Mouse (Mus musculus) kidney, embryonic 15.5 days (tissue): ENCODE measurements around the gene Fgd4. TPM values are rescaled to one million over a fixed set of nuclear protein-coding genes. Genes with fewer than 3 reads are reported as not detected.
"Not testable (repeated sequence)": the region's sequence is repeated elsewhere in the genome, so short reads cannot be mapped to it uniquely, and the experiment has no call there.

Source experiments
- ATAC-seq: fragments of 200-750 bp; cut with Nextera tagmentation; replicated peaks from 2 replicates; pipeline ENCODE4 v1.8.0; 2017; ENCODE audit warnings: moderate TSS enrichment; ENCODE audit not compliant: low FRiP score
- H3K27ac ChIP-seq: fragments of 300-500 bp; sonication (generic); 2 replicates; pipeline ENCODE4 v1.5.1; 2015; ENCODE audit warnings: mild to moderate bottlenecking, inconsistent platforms
- H3K27me3 ChIP-seq: fragments of 300-500 bp; sonication (generic); 2 replicates; pipeline ENCODE4 v1.6.1; 2015; ENCODE audit warnings: inconsistent platforms
- H3K36me3 ChIP-seq: fragments of 300-500 bp; sonication (generic); 2 replicates; pipeline ENCODE4 v1.6.1; 2015; ENCODE audit warnings: inconsistent platforms
- H3K4me1 ChIP-seq: fragments of 300-500 bp; sonication (generic); 2 replicates; pipeline ENCODE4 v1.6.1; 2015; ENCODE audit warnings: inconsistent platforms
- H3K4me2 ChIP-seq: fragments of 300-500 bp; sonication (generic); 2 replicates; pipeline ENCODE4 v1.6.1; 2015; ENCODE audit warnings: moderate library complexity, mild to moderate bottlenecking, inconsistent platforms
- H3K4me3 ChIP-seq: fragments of 300-500 bp; sonication (generic); replicated peaks from 2 replicates; pipeline ENCODE4 v1.5.1; 2015; ENCODE audit warnings: mild to moderate bottlenecking, inconsistent platforms
- H3K9ac ChIP-seq: fragments of 300-500 bp; sonication (generic); 2 replicates; pipeline ENCODE4 v1.6.1; 2015; ENCODE audit warnings: mild to moderate bottlenecking, inconsistent platforms
- H3K9me3 ChIP-seq: fragments of 300-500 bp; sonication (generic); replicated peaks from 2 replicates; pipeline ENCODE4 v1.6.1; 2016; ENCODE audit warnings: inconsistent platforms
- WGBS: fragments of 180-500 bp; shearing (Covaris S2); methylation state at CpG from one replicate; pipeline ENCODE4 v1.1.7; 2015; ENCODE audit warnings: mixed read lengths; 5-methylcytosine and 5-hydroxymethylcytosine counted together
- polyA plus RNA-seq: library from polyadenylated mRNA; unstranded; fragments of >200 nt; fragmentation: Nextera tagmentation; extraction: Ambion mirVana; gene quantifications from 2 replicates; pipeline ENCODE4 v1.2.1, GENCODE M21; 2015

Fgd4 gene
- polyA plus RNA-seq, 1 experiment from 2014 or later = 14.8 TPM

GRCm38 (mm10) chr16:16566215-16566614 is 34.1 kb downstream of the Fgd4 start:
- no peaks in the 10 kb centered on the region for H3K4me1 ChIP-seq
- no peak overlapping the region for H3K27ac ChIP-seq
- 78% methylated on average over 5 of the region's 5 CpGs for WGBS
- H3K4me2 ChIP-seq = no peak overlapping the region
- no peak overlapping the region for H3K9ac ChIP-seq
- no peak for ATAC-seq
- no peaks in the 10 kb centered on the region for H3K36me3 ChIP-seq
- no peak overlapping the region for H3K4me3 ChIP-seq
- H3K9me3 ChIP-seq = no peaks in the 10 kb centered on the region
- no peaks in the 10 kb centered on the region for H3K27me3 ChIP-seq

- H3K27ac ChIP-seq = no peak overlapping the region
- H3K36me3 ChIP-seq = no peaks in the 10 kb centered on the region
- no peak overlapping the region for H3K9ac ChIP-seq
- H3K4me1 ChIP-seq = no peaks in the 10 kb centered on the region
- H3K9me3 ChIP-seq = no peaks in the 10 kb centered on the region
- H3K4me3 ChIP-seq = no peak overlapping the region
- no peaks in the 10 kb centered on the region for H3K27me3 ChIP-seq
- no peak overlapping the region for H3K4me2 ChIP-seq
- ATAC-seq = no peak
These were observed 34.6 kb downstream of the Fgd4 start for GRCm38 (mm10) chr16:16565786-16566185.

- no peaks in the 10 kb centered on the region for H3K27me3 ChIP-seq
- no peaks in the 10 kb centered on the region for H3K36me3 ChIP-seq
- H3K4me2 ChIP-seq = no peak overlapping the region
- no peak overlapping the region for H3K9ac ChIP-seq
- no peak for ATAC-seq
- no peak overlapping the region for H3K4me3 ChIP-seq
- H3K27ac ChIP-seq = no peak overlapping the region
- H3K4me1 ChIP-seq = peaks cover 9% of the 10 kb centered on the region
- H3K9me3 ChIP-seq = no peaks in the 10 kb centered on the region
These were observed 39.6 kb downstream of the Fgd4 start for GRCm38 (mm10) chr16:16560718-16561117.

GRCm38 (mm10) chr16:16559878-16560531 is 40.3 kb downstream of the Fgd4 start:
- WGBS = 18% methylated on average over 9 of the region's 9 CpGs
- Histone ChIP-seq H3K9me3 (no peaks in the 10 kb centered on the region), H3K4me3 (no peak overlapping the region), H3K36me3 (no peaks in the 10 kb centered on the region), H3K4me1 (peaks cover 9% of the 10 kb centered on the region), H3K27me3 (no peaks in the 10 kb centered on the region), H3K4me2 (peak overlapping the region; percentile 36), H3K27ac (peak overlapping the region; percentile 66), H3K9ac (no peak overlapping the region)
- peak; percentile 98 for ATAC-seq

- Histone ChIP-seq H3K4me1 (peaks cover 10% of the 10 kb centered on the region), H3K4me3 (no peak overlapping the region), H3K9me3 (no peaks in the 10 kb centered on the region), H3K27me3 (no peaks in the 10 kb centered on the region), H3K9ac (no peak overlapping the region), H3K27ac (peak overlapping the region; percentile 66; the same call in 1 of the 2 replicates), H3K4me2 (peak overlapping the region; percentile 36), H3K36me3 (no peaks in the 10 kb centered on the region)
- no peak for ATAC-seq
- 61% methylated on average over 3 of the region's 3 CpGs for WGBS
These were observed 41.1 kb downstream of the Fgd4 start for GRCm38 (mm10) chr16:16559016-16559877.

GRCm38 (mm10) chr16:16557738-16558137 is 42.6 kb downstream of the Fgd4 start:
- 66% methylated on average over 4 of the region's 4 CpGs for WGBS
- no peak for ATAC-seq
- H3K4me2 ChIP-seq = no peak overlapping the region
- H3K36me3 ChIP-seq = no peaks in the 10 kb centered on the region
- no peak overlapping the region for H3K9ac ChIP-seq
- no peak overlapping the region for H3K27ac ChIP-seq
- H3K4me3 ChIP-seq = no peak overlapping the region
- H3K9me3 ChIP-seq = no peaks in the 10 kb centered on the region
- H3K4me1 ChIP-seq = peaks cover 12% of the 10 kb centered on the region
- no peaks in the 10 kb centered on the region for H3K27me3 ChIP-seq

GRCm38 (mm10) chr16:16554098-16554497 is 46.3 kb downstream of the Fgd4 start:
- no peak overlapping the region for H3K27ac ChIP-seq
- H3K4me2 ChIP-seq = no peak overlapping the region
- no peak for ATAC-seq
- H3K4me3 ChIP-seq = no peak overlapping the region
- H3K9me3 ChIP-seq = no peaks in the 10 kb centered on the region
- H3K4me1 ChIP-seq = 0 out of 2 replicates have a peak, but pooled peaks cover 3% of the 10 kb centered on the region
- no peaks in the 10 kb centered on the region for H3K27me3 ChIP-seq
- H3K9ac ChIP-seq = no peak overlapping the region
- no peaks in the 10 kb centered on the region for H3K36me3 ChIP-seq
- WGBS = 73% methylated on average over 2 of the region's 2 CpGs

GRCm38 (mm10) chr16:16552197-16552596 is 48.2 kb downstream of the Fgd4 start:
- 71% methylated on average over 2 of the region's 2 CpGs for WGBS
- ATAC-seq = no peak
- no peak overlapping the region for H3K4me2 ChIP-seq

GRCm38 (mm10) chr16:16549105-16549504 is 51.2 kb downstream of the Fgd4 start:
- H3K9me3 ChIP-seq = no peaks in the 10 kb centered on the region
- H3K4me2 ChIP-seq = no peak overlapping the region
- no peak overlapping the region for H3K27ac ChIP-seq
- no peak for ATAC-seq
- H3K4me1 ChIP-seq = 0 out of 2 replicates have a peak, but pooled peaks cover under 1% of the 10 kb centered on the region
- no peak overlapping the region for H3K4me3 ChIP-seq
- no peak overlapping the region for H3K9ac ChIP-seq
- no peaks in the 10 kb centered on the region for H3K36me3 ChIP-seq
- no peaks in the 10 kb centered on the region for H3K27me3 ChIP-seq
- WGBS = 71% methylated on average over 2 of the region's 2 CpGs

More at GRCm38 (mm10) chr16:16552197-16552596, 48.2 kb downstream of the Fgd4 start:
- Histone ChIP-seq H3K4me3 (no peak overlapping the region), H3K9ac (no peak overlapping the region), H3K36me3 (no peaks in the 10 kb centered on the region), H3K27ac (no peak overlapping the region), H3K9me3 (no peaks in the 10 kb centered on the region), H3K4me1 (0 out of 2 replicates have a peak, but pooled peaks cover 3% of the 10 kb centered on the region), H3K27me3 (no peaks in the 10 kb centered on the region)

GRCm38 (mm10) chr16:16546657-16547056 is 53.7 kb downstream of the Fgd4 start:
- Histone ChIP-seq H3K4me3 (no peak overlapping the region), H3K36me3 (no peaks in the 10 kb centered on the region), H3K27ac (no peak overlapping the region), H3K27me3 (no peaks in the 10 kb centered on the region), H3K4me1 (no peaks in the 10 kb centered on the region), H3K4me2 (no peak overlapping the region), H3K9ac (no peak overlapping the region), H3K9me3 (no peaks in the 10 kb centered on the region)
- WGBS = 13% methylated on average over 1 of the region's 1 CpGs
- ATAC-seq = 0 out of 2 replicates have a peak, but pooled peaks have one; percentile 43

- ATAC-seq = no peak
- no peak overlapping the region for H3K4me2 ChIP-seq
- 53% methylated on average over 3 of the region's 3 CpGs for WGBS
These were observed 57.4 kb downstream of the Fgd4 start for GRCm38 (mm10) chr16:16542956-16543441.

GRCm38 (mm10) chr16:16539396-16539795 is 61.0 kb downstream of the Fgd4 start:
- H3K4me1 ChIP-seq, H3K9ac ChIP-seq, H3K27ac ChIP-seq, H3K27me3 ChIP-seq, H3K4me3 ChIP-seq, H3K36me3 ChIP-seq, ATAC-seq, H3K9me3 ChIP-seq, H3K4me2 ChIP-seq: not testable (repeated sequence)
- 78% methylated on average over 2 of the region's 2 CpGs for WGBS

More at GRCm38 (mm10) chr16:16542956-16543441, 57.4 kb downstream of the Fgd4 start:
- H3K4me3 ChIP-seq = no peak overlapping the region
- H3K9ac ChIP-seq = no peak overlapping the region
- no peaks in the 10 kb centered on the region for H3K4me1 ChIP-seq
- no peak overlapping the region for H3K27ac ChIP-seq
- no peaks in the 10 kb centered on the region for H3K36me3 ChIP-seq
- H3K9me3 ChIP-seq = no peaks in the 10 kb centered on the region
- no peaks in the 10 kb centered on the region for H3K27me3 ChIP-seq
